Mouse (Mus musculus) kidney, postnatal 0 days (tissue): ENCODE data around the gene Pdcd1. TPM values are rescaled to one million over a fixed set of nuclear protein-coding genes. Genes with fewer than 3 reads are reported as not detected.

Source experiments
- ATAC-seq: fragments of 200-750 bp; cut with Nextera tagmentation; replicated peaks from 2 replicates; pipeline ENCODE4 v1.8.0; 2017; ENCODE audit warnings: low read depth, moderate number of reproducible peaks, moderate TSS enrichment, moderate library complexity; ENCODE audit not compliant: low FRiP score
- DNase-seq: peaks from one replicate; pipeline ENCODE4 v3.0.0-alpha.2; 2016; ENCODE audit warnings: low spot score
- H3K27ac ChIP-seq: fragments of 300-500 bp; sonication (generic); 2 replicates; pipeline ENCODE4 v1.5.1; 2014; ENCODE audit warnings: mild to moderate bottlenecking
- H3K27me3 ChIP-seq: fragments of 300-500 bp; sonication (generic); 2 replicates; pipeline ENCODE4 v1.6.1; 2014; ENCODE audit warnings: low read length, mixed read lengths; ENCODE audit not compliant: insufficient read depth
- H3K36me3 ChIP-seq: fragments of 300-500 bp; sonication (generic); 2 replicates; pipeline ENCODE4 v1.6.1; 2014; ENCODE audit warnings: low read length, mixed read lengths; ENCODE audit not compliant: insufficient read depth
- H3K4me1 ChIP-seq: fragments of 300-500 bp; sonication (generic); replicated peaks from 2 replicates; pipeline ENCODE4 v1.6.1; 2014; ENCODE audit warnings: antibody characterized with exemption, low read length, mixed read lengths; ENCODE audit not compliant: insufficient read depth
- H3K4me2 ChIP-seq: fragments of 300-500 bp; sonication (generic); 2 replicates; pipeline ENCODE4 v1.6.1; 2014; ENCODE audit warnings: mild to moderate bottlenecking, low read length, moderate library complexity, mixed read lengths
- H3K4me3 ChIP-seq: fragments of 300-500 bp; sonication (generic); replicated peaks from 2 replicates; pipeline ENCODE4 v1.5.1; 2014; ENCODE audit warnings: low read depth, low read length
- H3K9ac ChIP-seq: fragments of 300-500 bp; sonication (generic); 2 replicates; pipeline ENCODE4 v1.6.1; 2014; ENCODE audit warnings: low read depth, low read length
- H3K9me3 ChIP-seq: fragments of 300-500 bp; sonication (generic); replicated peaks from 2 replicates; pipeline ENCODE4 v1.6.1; 2016; ENCODE audit warnings: low read length, inconsistent platforms, mixed read lengths
- CTCF ChIP-seq: IDR thresholded peaks from 2 replicates; pipeline ENCODE4 v1.5.1; 2016; ENCODE audit warnings: antibody characterized with exemption, low read depth, mild to moderate bottlenecking, moderate library complexity
- WGBS: fragments of 180-500 bp; shearing (Covaris S2); extraction: QIAGEN DNeasy Blood & Tissue Kit; methylation state at CpG from one replicate; pipeline ENCODE4 v1.1.7; 2014; 5-methylcytosine and 5-hydroxymethylcytosine counted together
- polyA plus RNA-seq: library from polyadenylated mRNA; unstranded; fragments of >200 nt; fragmentation: Nextera tagmentation; extraction: Ambion mirVana; gene quantifications from 2 replicates; pipeline ENCODE4 v1.2.1, GENCODE M21; 2015

The Pdcd1 gene
- polyA plus RNA-seq = not detected in 2 replicates

DNA sequence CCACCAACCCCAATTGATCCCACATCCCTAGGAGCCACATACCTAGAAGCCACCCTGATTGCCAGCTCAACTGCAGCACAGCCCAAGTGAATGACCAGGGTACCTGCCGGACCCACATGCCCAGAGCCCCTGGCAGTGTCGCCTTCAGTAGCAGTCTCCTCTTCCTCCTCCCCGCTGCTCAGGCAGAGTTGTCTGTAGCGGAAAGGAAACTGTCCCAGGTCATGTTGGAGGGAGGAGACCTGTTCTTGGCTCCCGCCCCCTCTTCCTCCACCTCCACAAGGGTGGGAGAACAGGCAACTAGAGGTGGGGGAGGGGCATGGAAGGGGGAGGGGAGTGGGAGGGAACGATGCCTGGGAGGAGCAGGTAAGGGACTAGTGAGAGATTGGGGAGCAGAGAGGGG is at the start of gene Pdcd1:
Gene Pdcd1 (minus strand): TSS at position 181 of the 400 bp plus-strand sequence.
- WGBS = 53% methylated on average over 6 of the region's 6 CpGs

DNA sequence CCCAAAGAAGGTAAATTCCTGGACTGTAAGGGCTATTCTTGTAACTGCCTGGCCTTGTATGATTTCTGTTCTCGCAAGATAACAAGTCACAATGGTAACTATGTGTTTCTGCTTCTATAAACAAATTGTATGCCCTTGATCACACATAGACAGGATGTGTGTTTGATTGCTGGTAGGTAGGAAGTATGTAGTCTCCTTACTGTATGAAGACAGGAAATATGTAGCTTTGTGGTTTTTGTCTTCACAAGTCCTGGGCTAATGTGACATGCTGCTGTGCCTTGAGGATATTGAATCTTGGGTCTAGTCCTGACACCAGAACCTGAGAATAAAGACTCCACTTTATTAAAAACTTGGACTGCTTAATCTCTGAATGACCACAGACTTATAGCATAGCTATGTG is 39.4 kb upstream of the Pdcd1 start:
- H3K4me1 ChIP-seq = no peaks in the 10 kb centered on the region
- H3K27me3 ChIP-seq = no peaks in the 10 kb centered on the region
- WGBS = 79% methylated on average over 1 of the region's 1 CpGs
- no peaks in the 10 kb centered on the region for H3K9me3 ChIP-seq
- no peaks in the 10 kb centered on the region for H3K36me3 ChIP-seq
- DNase-seq = no peak
- H3K27ac ChIP-seq = no peak overlapping the region
- TF ChIP-seq CTCF = no peak
- ATAC-seq = no peak
- no peak overlapping the region for H3K4me2 ChIP-seq
- no peak overlapping the region for H3K9ac ChIP-seq
- no peak overlapping the region for H3K4me3 ChIP-seq

More for the DNA sequence above, at the start of gene Pdcd1:
- no peak within 1 kb of the TSS for H3K9ac ChIP-seq
- H3K27me3 ChIP-seq = no peaks in the 10 kb centered on the region
- H3K4me2 ChIP-seq = no peak within 1 kb of the TSS
- H3K9me3 ChIP-seq = no peaks in the 10 kb centered on the region
- H3K27ac ChIP-seq = no peak within 1 kb of the TSS
- ATAC-seq (no peak), DNase-seq (no peak)
- H3K36me3 ChIP-seq = no peaks in the 10 kb centered on the region
- no peak for TF ChIP-seq CTCF
- no peaks in the 10 kb centered on the region for H3K4me1 ChIP-seq
- H3K4me3 ChIP-seq = no peak within 1 kb of the TSS

DNA sequence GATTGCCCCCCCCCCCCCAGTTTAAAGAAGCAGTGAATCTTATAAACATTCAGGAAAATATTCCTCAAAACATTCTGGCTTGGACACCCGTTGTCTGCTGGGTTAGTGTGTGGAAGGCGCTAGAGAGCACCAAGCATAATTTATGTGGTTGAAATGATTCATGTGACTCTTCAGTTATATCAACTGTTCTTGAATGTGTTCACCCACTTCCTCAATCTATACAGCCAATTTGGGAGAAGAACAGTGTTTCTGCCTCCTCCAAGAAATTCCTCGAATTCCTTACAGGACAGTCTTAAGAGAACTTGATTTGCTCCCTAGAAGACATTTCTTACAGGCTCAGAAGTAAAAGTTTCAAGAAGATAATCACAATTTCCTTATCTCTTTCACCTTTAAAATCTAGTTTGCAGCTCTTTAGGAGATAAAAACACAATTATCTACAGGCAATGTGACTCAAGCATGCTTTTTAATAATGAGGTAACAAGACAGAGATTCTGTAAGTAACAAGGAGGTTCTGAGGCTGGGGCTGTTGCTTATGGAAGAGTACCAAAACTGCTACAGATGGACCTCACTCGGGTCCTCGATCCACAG is 34.1 kb upstream of the Pdcd1 start:
- no peak overlapping the region for H3K27ac ChIP-seq
- H3K9me3 ChIP-seq = no peaks in the 10 kb centered on the region
- H3K36me3 ChIP-seq = no peaks in the 10 kb centered on the region
- TF ChIP-seq CTCF = no peak
- WGBS = 73% methylated on average over 5 of the region's 5 CpGs
- no peak overlapping the region for H3K4me3 ChIP-seq
- ATAC-seq (no peak), DNase-seq (no peak)
- no peaks in the 10 kb centered on the region for H3K27me3 ChIP-seq
- H3K9ac ChIP-seq = no peak overlapping the region
- no peak overlapping the region for H3K4me2 ChIP-seq
- H3K4me1 ChIP-seq = no peaks in the 10 kb centered on the region

DNA sequence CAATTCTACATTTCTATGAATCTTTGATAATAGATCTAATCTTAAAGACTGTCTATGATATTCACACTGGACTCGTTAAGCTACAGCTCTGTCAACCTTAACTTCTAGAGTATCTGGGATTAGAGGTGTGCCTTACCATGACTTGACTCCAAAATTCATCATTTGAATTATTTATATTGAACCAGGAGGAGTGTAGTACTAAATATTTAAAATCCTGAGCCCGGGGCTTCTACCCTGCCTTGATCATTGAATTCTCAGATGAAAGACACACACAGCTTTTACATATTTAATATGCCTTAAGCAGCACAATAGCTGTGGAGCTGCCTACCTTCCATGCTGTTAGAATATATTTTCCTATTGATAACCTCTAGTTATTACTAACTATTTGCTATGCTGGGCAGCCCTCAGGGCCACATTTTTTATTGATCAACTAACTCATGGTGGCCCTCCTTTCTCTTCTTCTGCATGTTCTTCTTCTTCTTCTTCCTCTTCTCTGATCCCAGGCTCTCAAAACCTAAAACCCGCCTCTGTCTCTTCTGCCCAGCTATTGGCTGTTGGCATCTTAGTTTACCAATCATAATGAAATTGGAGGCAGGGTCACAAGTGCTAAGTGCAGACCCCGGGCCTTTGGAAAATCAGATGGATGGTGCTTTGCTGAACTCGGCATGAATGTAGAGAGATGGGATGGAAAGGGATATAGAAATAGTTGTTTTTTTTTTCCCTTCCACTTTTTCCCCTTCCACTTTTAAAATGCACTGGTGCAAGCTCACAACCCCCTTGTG is 33.2 kb upstream of the Pdcd1 start:
- no peak overlapping the region for H3K4me3 ChIP-seq
- TF ChIP-seq CTCF = no peak
- no peak for DNase-seq
- H3K9me3 ChIP-seq = no peaks in the 10 kb centered on the region
- no peaks in the 10 kb centered on the region for H3K27me3 ChIP-seq
- no peak overlapping the region for H3K27ac ChIP-seq
- no peak overlapping the region for H3K4me2 ChIP-seq
- no peak for ATAC-seq
- WGBS = 86% methylated on average over 5 of the region's 5 CpGs
- no peak overlapping the region for H3K9ac ChIP-seq
- H3K36me3 ChIP-seq = no peaks in the 10 kb centered on the region
- no peaks in the 10 kb centered on the region for H3K4me1 ChIP-seq

DNA sequence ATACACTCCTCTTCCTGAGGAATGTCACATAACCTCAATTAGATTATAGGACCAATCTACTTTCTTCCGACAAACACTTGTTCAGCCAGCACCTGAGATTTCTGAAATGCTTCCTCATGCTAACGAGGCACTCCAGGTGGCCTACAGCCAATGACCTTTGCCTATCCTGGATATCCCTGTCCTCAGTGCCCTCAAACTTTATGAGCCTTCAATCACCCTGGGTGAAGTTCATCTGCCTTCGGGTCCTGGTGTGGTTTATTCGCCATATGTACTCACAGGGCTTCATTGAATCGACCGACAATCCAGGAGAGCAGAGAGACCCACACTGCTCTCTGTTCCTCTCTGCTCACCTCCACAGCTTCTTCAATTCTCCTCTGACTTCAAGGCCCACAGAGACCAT is 29.4 kb upstream of the Pdcd1 start:
- Histone ChIP-seq H3K36me3 (no peaks in the 10 kb centered on the region), H3K9me3 (no peaks in the 10 kb centered on the region), H3K9ac (no peak overlapping the region), H3K4me3 (no peak overlapping the region), H3K27me3 (no peaks in the 10 kb centered on the region), H3K27ac (no peak overlapping the region), H3K4me1 (no peaks in the 10 kb centered on the region), H3K4me2 (no peak overlapping the region)
- WGBS = 79% methylated on average over 6 of the region's 6 CpGs
- DNase-seq (no peak), ATAC-seq (no peak)
- no peak for TF ChIP-seq CTCF

DNA sequence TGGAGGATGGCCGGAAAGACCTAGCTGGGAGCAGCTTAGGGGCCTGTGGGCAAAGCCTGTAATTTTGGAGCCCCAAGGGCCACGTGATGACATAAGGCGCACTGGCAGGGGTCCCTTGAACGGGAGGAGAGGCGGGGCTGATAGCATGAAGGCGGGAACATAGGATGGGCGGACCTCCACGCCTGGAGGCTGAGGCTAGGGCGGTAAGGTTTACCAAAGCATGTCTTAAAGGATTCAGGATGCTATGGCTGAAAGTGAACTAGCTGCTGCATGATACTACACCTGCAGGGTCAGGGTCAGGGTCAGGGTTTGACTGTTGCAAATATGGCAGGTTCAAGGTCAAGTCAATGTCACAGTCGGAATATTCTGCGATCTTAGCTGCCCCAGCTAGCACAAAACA is 28.8 kb upstream of the Pdcd1 start:
- no peak for DNase-seq
- no peak for TF ChIP-seq CTCF
- 0 out of 2 replicates have a peak overlapping the region, but pooled peaks have one; percentile 13 for H3K4me2 ChIP-seq
- H3K4me1 ChIP-seq = no peaks in the 10 kb centered on the region
- 51% methylated on average over 11 of the region's 11 CpGs for WGBS
- H3K36me3 ChIP-seq = no peaks in the 10 kb centered on the region
- no peak overlapping the region for H3K9ac ChIP-seq
- H3K4me3 ChIP-seq = no peak overlapping the region
- no peaks in the 10 kb centered on the region for H3K9me3 ChIP-seq
- H3K27me3 ChIP-seq = no peaks in the 10 kb centered on the region
- ATAC-seq = no peak
- H3K27ac ChIP-seq = no peak overlapping the region
